Mouse (Mus musculus): ENCODE data around the gene Fosb.

Gene Fosb

DNA sequence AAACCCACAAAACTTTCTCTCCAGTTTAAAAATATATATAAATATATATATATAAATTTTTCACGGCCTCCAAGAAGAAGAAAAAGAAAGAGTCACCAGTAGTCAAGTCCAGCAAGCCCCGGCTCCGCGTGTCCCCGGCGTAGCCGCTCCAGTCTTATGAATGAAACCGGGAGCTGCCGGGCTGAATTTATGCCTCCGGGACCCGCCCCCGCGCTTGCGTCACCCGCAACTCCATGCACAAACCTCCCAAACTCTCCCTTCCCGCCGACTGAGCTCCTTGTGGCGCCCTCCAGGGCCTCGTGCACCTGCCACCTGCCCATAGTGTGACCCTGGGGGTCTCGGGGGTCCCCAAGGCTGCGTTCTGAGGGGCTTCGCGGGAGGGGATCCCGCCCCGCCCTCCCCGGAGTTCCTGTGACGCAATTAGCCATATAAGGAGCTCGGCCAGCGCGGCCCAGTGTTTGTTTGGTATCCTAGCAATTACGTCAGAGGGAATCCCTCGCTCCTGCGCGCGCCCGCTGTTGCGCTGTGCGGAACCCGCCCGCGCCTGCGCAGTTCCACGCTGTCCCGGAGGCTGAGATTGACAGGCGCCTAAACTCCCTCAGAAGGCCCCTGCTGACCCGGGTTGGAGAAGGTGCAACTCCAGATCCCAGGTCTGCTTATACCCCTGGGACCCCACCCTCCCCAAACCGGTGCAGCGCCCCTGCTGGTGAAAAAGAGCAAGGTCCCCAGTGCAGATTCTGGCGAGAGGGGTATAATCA is at the start of gene Fosb:
Gene Fosb (minus strand): TSS at position 168 of the 758 bp plus-strand sequence.
- peak; percentile 97 for DNase-seq (ENCODE audit: low spot score)

DNA sequence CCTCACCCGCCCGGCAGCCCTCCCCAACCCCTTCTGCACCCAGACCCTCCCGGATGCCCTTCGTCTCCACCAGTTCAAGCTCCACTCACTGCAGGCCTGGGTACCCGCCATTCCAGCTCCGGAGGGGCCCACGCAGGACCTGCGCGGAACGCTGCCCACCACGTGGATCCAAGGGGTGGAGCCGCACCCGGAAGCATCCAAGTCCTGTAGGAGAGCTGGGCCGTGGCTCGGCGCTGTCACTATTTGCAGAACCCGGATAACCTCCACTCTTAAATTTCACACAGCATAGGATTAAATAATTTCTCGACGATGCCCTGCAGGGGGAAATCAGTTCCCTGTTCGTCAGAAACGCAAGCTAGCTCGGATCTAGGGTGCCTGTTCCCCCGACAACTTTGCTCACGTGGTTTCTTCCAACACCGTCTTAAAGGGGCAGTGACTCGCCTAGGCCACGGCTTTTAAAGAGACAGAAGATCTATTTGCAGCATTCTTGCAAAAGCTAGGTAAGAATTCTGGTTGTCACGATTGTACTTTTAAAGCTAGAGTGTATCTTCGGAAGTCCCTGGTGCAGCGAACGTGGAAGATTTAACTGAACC is 49.5 kb upstream of the Fosb start, which contains the start of the genes Cd3eap and Ppp1r13l:
Gene Cd3eap (minus strand): TSS at position 185 of the 593 bp plus-strand sequence.
Gene Ppp1r13l (plus strand): TSS at position 451 of the 593 bp plus-strand sequence.
- peak; percentile 94 for DNase-seq (ENCODE audit: low spot score)

DNA sequence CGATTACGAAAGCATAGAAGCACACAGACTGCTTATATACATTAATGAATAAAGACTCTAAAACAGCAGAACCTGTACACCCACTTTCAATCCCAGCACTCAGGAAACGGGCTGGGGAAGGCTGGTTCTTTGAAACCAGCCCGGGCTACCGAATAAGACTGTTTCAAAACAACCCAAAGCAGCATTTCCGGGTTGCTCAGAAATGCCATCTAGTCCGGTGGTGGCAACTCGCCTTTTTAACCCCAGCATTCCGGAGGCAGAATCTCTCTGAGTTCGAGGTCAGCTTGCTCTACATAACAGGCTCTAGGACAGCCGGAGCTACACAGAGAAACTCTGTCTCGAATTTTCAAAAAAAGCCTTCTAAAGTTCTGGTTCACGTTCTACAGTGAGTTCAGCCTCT is 48.8 kb upstream of the Fosb start:
- no peak for DNase-seq (ENCODE audit: low spot score)

DNA sequence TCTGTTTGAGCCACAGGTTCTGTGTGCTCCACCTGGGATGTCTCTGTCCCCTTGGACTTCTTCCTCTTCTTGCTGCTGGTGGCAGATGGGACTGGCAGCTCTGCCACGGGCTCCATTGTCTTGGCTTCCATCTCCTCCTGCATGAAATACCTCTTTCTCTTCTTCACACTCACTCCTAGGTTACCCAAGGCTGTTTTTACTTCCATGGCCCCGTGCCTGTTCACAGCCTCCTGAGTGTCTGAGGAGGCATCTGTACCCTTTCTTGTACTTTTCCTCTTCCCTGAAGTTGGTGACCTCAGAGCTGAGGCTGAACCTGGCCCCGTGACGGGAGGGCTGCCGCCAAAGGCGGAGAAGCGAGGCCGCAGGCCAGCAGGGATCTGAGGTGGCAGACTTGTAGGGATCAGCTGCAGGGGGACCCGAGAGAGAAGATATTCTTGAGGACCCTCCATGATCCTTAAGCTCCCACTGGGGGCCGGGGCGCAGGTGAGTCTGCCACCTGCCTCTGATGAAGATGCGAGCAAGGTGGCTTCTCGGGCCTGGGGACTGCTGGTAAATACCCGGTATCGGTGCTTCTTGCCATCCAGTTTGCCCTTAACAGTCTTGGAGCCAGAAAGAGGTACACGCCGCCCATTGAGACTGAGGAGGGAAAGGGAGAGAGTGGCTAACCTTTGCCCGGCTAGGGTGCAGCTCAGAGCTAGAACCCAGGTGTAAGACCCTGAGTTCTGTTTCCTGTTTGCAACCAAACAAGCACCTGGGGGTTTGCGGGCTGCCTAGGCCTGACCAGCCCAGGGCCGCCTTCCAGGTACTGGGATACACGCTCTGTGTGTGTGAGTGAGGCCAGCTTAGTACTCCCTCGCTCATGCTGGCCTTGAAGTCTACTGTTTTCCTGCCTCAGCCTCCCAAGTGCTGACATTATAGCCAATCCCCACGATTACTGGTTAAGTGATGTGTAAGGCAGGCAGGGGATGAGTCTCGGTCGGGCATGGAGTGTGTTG is 47.8 kb upstream of the Fosb start:
- DNase-seq (ENCODE audit: low spot score): no peak

DNA sequence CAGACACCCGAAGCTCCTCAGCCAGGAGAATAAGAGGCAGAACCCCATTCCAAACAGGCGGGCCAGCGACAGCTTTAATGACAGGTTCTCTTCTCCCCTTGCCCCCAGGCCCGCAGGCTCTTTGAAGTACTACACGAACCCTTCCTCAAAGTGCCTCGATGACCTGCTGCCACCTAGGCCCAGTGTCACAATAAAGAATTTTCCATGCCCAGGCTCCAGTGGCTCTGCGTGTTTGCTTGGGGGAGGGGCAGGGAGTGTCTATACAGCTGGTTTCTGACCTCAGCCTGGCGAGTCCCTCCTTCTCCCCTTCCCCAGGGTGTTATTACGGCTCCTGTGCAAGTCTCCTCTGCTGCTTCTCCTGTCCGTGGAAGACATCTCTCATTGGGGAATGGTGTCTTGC is 46.5 kb upstream of the Fosb start:
- DNase-seq (ENCODE audit: low spot score): no peak

DNA sequence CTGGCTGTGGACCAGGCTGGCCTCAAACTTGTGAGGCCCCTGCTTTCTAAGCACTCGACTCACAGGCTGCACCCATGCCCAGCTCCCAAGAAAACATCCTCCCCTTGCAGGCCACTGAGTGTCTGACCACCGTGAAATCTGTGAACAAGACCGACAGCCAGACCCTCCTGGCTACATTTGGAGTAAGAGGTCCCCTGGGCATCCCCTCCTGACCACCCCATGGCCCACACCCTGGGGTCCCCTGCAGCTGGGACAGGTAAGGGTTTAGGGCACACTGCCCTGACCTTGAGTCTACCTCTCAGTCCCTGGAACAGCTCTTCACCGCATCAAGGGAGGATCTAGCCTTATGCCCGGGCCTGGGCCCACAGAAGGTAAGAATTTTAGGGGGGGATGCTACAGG is 45.1 kb upstream of the Fosb start:
- no peak for DNase-seq (ENCODE audit: low spot score)

DNA sequence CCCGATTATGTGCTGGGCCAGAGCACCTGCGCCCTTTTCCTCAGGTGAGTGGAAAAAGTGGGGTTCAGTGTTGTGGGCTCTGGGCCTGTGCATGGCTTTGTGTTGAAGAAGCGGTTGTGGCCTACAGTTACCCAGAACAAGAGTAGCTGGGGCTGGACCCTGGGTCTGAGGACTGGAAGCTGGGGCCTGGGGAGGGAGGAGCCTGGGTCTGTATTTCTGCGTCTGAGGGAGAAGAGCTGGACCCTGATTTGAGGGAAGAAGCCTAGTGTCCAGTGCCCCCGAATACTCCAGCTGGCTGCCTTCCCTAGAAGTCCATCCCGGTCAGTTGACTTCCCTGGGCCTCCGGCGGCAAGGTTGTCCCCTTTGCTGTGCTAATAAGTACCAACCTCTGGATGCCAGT is 40.4 kb upstream of the Fosb start:
- no peak for DNase-seq (ENCODE audit: low spot score)

DNA sequence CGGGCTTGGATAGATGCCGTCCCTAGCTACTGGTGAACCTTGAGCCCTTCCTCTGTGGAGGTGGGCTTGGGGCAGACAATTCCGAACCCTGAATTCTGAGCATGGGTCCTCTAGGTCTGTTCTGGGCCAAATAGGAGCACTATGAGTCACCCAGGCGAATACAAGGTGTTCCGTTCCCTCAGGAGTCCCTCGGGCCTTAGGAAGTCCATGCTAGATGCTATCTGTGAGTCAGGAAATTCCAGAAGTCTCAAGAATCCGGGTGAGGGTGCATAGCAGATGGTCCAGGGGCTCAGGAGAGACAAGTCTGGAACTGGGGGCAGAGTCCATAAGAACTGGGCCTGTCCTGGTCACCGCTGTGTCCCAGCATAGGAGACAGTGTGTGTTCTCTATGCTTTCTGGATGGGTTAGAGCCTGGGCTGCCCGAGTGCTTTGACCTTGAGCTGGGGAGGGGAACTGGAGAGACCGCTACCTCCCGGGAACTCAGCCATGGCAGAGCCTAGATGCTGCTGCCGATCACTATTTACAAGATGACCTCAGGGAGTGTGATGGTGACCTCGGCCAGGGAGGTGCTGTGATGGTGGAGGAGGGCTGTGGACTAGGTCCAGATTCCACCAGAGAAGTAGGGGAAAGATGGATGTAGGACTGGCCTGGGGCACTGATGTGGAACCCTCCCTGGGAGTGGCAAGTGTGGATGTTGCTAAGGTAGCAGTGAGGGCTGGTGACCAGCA is 39.5 kb upstream of the Fosb start:
- no peak for DNase-seq (ENCODE audit: low spot score)

DNA sequence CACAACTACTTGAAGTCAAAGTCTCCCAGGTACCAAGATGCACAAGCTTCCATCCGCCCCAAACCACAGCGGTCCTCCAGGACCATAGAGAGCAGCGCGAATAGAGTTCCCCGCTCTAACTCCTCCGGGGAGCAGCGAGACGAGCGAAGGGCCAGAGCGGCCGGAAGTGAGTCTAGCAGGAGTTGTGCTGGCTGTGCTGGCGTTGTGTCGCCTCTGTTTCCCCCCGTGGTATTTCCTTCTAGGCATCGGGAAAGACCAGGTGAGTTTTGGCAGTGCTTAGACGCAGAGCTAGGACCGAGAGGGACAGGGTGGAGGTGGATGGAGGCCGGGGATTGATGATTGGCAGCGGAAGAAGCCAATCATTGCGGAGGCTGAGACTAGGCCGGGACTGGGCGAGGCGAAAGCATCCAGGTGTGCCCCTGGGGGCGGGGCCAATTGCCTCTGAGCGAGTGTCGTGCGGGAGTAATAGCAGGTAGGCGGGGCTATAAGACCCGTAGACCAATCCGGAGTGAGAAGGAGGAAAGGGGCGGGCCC is 35.2 kb upstream of the Fosb start:
- DNase-seq (ENCODE audit: low spot score): peak; percentile 99

DNA sequence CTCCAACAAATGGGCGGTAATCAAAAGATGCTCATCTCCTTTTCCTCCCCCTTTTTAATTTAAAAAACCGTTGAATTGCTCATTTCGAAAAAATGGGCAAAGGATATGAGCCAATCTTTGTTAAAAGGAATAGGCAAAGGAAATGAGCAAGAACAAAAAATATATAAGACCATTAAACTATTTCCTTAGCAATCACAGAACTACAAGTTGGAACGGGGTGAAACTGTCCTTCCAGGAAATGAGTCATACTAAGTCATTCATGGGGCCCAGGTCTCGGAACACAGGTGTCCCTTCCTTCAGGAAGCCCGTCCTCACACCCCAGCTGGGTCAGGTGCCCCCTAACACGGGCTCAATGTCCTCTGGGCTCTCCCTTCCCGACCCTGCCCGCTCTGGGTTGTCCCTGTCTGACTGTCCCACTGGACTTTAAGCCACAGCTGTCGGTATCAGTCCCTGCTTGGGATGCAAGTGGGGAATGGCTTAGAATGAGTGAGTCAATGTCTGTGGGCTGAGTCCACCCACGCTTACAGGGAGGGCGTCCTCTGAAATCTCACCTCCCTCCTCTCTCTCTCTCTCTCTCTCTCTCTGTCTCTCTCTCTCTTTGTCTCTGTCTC is 34.5 kb upstream of the Fosb start, which contains the start of gene Ercc1:
Gene Ercc1 (plus strand): TSS at position 542 of the 611 bp plus-strand sequence.
- no peak for DNase-seq (ENCODE audit: low spot score)

DNA sequence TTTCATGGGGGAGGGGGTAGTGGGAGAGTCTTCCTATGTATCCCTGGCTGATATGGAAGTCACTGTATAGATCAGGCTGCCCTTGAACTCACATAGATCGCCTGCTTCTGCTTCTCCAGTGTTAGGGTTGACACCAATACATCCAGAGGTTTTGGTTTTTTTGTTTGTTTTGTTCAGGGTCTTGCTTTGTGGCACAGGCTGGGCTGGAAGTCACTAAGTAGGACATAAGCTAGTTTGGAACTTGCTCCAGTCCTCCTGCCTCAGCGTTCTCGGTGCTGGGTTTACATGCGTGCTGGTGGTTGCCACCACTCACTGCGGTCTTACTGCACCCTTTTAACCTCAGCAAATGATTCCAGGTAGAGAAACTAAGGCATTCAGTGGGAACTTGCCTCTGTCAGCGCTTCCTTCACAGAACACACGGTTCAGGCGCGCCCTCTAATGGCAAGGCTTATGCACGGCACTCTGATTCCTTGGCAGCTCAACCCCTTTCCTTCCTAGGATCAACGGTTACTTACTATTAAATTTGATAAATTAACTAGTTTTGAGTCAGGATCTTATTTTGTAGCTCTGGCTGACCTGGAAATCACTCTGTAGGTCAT is 33.5 kb upstream of the Fosb start:
- DNase-seq (ENCODE audit: low spot score): peak; percentile 93

DNA sequence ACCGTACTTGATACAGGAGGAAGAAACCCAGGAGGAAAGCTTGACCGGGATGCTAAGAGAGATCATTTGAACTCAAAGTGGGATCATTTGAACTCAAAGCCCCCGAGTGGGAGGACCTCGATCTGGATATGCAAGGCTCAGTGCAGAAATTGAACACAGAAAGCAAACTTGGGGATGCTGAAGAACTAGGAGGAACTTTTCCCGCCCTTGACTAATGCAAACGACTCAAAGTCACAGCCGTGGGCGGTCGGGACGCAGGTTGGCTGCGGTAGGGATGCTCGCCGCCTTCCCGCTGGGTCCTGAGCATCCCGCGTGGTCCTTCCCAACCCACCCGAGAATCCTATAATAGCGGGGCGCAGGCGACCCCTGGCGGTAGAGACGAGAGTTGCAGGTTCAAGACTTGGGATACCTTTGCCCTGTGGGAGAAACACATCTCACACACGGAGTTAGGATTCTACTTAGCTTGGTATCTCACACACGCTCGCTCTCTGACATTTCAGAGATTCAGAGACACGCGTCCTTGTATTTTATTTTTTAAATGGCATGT is 32.7 kb upstream of the Fosb start:
- DNase-seq (ENCODE audit: low spot score): peak; percentile 93

DNA sequence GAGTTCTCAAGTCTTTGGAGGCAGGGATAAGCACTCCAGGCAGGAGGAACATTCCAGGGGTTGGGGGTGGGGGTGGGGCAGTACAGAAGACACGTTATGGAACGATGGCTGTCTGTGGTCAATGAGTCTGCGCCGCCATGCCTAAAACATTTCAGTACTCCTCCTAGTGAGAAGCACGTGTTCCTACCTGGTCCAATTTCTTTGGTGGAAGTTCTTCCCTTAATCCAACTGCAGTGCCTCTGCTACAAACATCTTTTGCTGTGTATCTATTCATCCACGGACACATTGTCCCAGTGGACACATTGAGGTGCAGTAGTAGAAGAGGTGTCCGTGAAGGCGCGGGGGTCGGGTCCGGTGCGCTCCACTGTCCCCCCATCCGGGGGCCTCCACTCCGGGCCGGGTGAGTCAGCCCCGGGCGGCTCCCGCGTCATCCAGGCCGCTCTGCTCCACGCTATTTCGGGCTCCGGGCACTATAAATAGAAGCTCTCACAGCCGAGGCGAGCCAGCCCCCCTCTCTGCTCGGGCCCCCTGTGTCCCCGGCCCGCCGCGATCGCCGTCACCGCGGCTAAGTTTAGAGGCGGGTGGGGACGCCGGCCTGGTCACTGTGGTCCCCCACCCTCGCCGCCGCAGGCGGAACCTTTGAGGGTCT is 32.0 kb upstream of the Fosb start:
- no peak for DNase-seq (ENCODE audit: low spot score)

DNA sequence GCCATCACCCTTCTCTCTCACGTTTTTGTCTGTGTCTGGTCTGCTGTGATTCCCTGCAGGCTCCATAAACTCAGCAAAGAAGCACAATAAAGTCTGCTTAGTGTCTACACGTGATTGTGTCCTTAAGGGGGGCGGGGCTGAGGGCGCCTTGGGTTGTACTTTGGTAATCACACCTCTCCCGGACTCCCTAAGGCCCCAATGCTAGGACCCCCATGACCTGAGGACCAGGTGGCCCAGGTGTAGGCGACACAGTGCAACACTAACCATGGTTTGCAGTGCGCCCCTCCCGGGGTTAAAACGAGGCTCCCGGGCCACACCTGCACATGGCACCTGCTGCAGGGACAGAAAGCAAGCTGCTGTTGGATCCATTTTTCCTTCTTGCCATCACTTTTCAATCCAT is 31.4 kb upstream of the Fosb start:
- no peak for DNase-seq (ENCODE audit: low spot score)

DNA sequence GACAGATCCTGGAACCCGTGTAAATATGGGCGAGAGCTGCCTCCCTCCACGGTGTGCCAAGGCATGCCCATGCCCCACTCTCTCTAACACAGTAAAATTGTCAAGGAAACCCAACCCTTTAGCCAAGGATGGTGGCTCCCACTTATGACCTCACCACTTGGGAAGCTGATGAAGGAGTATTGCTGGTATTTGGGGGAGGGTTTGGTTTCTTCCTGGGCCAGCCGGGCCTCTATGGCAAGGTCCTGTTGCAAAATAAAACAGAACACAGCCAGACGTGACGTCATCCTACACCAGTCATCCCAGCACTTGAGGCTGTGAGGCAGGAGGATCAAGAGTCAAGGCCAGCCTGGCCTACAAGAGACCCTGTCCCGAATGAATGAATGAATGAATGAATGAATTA is 28.7 kb upstream of the Fosb start:
- DNase-seq (ENCODE audit: low spot score): no peak

DNA sequence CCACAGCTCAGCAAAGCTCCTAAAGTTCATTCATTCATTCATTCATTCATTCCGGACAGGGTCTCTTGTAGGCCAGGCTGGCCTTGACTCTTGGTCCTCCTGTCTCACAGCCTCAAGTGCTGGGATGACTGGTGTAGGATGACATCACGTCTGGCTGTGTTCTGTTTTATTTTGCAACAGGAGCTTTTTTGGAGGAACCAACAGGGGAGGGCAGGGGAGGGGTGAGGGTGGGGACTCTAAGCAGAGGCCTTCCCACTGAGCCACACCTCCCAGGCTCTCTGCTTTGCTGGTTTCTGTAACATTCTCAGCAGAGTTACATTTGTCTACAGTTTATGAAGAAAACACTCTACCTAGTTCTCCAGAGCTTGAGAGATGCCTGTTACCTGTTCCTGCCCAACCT is 28.2 kb upstream of the Fosb start:
- DNase-seq (ENCODE audit: low spot score): no peak

DNA sequence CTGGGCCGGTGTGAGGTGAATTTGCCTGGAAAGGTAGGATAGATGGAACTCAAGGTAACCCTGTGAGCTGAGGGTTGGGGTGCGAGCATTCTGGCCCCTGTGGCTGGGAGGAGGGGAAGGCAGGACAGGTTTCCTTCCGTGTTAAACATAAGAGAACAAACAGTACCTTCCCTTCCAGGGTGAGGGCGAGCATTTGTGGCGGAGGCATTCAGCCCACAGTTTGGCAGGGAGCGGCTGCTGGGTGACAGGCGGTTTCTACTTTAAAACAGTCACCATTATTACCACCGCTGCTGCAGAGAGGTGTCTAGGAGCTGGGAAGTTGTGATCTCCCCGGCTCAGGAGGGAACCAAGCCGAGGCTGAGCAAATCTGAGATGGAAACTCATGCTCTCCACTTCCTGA is 27.3 kb upstream of the Fosb start:
- DNase-seq (ENCODE audit: low spot score): no peak

DNA sequence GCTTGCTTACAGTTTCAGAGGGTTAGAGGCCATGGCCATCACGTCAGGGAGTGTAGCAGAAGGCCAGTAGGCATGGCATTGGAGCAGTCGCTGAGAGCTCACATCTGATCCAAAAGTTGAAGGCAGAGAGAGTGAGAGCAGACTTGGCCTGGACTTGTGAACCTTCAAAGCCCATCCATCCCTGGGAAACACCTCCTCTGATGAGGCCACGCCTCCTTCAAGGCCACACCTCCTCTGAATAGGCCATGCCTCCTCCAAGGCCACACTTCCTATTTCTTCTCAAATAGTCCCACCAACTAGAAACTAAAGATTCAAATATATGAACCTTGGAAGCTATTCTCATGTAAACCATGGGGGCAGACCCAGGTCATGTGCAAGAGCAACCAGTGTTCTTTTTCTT is 25.7 kb upstream of the Fosb start:
- DNase-seq (ENCODE audit: low spot score): no peak

DNA sequence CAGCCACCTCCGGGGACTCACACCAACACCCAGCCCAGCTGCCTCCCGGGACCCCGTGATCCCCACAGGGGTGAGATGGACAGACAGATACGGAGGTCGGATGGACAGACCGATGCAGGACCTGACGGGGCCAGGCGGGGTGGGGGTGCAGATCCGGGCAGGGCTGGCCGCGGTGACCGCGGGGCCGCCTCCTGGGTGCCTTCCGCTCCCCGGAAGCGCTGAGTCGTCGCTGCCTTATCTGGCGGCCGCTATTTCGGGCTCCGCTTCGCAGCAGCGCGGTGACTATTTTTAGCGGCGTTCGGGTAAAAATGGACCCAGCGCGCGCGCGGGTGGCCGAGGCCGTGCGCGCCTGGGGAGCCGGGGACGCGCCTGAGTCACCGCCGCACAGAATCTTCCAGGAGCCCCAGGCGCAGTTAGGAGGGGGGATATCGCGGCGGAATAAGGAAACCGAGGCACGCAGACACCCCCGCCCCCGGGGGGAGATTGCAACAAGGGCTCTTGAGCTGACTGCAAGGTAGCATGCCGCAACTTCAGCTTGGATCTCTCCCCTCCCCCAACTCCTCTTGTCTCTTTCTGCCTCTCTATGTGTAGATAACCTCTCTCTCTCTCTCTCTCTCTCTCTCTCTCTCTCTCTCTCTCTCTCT is 23.0 kb upstream of the Fosb start:
- DNase-seq (ENCODE audit: low spot score): peak; percentile 68

All from embryo, embryonic 10.5 days (tissue).